Mouse (Mus musculus): ENCODE results near the gene Prdm12.

GRCm38 (mm10) chr2:31641508-31641830 is 1.6 kb downstream of the Prdm12 start:
- TF ChIP-seq POLR2A (IDR thresholded peaks at IDR 0.05; ENCODE audit: insufficient read length, low read depth): no peak
- no peak for TF ChIP-seq TCF12 (IDR thresholded peaks at IDR 0.05; ENCODE audit: insufficient read depth, poor library complexity, severe bottlenecking)
- TF ChIP-seq E2F4 (IDR thresholded peaks at IDR 0.05; ENCODE audit: insufficient read depth): no peak
- TF ChIP-seq MAX (IDR thresholded peaks at IDR 0.05; ENCODE audit: low read depth): no peak
- no peak for TF ChIP-seq CEBPB (IDR thresholded peaks at IDR 0.05; ENCODE audit: insufficient read depth, poor library complexity, severe bottlenecking)
- no peak for TF ChIP-seq MYOD1 (IDR thresholded peaks at IDR 0.05; ENCODE audit: control insufficient read depth in 1 of 3, insufficient read length in 2 of 3, low read depth in 2 of 3)
- no peak for TF ChIP-seq POLR2AphosphoS2 (IDR thresholded peaks at IDR 0.05; ENCODE audit: insufficient read length, low read depth)
- no peak for TF ChIP-seq USF1 (IDR thresholded peaks at IDR 0.05; ENCODE audit: low read depth)
- no peak for TF ChIP-seq SRF (IDR thresholded peaks at IDR 0.05; ENCODE audit: control insufficient read depth, insufficient read length, low read depth)
